Mouse (Mus musculus) cerebellum, postnatal 14 days (tissue): ENCODE data around the gene Tshz2.

Source experiments
- DNase-seq, 2 experiments: peaks; one replicate each; pipeline ENCODE4 v3.0.0; 2021; ENCODE audit warnings: mixed read lengths in 2 of 2

The Tshz2 gene

DNA sequence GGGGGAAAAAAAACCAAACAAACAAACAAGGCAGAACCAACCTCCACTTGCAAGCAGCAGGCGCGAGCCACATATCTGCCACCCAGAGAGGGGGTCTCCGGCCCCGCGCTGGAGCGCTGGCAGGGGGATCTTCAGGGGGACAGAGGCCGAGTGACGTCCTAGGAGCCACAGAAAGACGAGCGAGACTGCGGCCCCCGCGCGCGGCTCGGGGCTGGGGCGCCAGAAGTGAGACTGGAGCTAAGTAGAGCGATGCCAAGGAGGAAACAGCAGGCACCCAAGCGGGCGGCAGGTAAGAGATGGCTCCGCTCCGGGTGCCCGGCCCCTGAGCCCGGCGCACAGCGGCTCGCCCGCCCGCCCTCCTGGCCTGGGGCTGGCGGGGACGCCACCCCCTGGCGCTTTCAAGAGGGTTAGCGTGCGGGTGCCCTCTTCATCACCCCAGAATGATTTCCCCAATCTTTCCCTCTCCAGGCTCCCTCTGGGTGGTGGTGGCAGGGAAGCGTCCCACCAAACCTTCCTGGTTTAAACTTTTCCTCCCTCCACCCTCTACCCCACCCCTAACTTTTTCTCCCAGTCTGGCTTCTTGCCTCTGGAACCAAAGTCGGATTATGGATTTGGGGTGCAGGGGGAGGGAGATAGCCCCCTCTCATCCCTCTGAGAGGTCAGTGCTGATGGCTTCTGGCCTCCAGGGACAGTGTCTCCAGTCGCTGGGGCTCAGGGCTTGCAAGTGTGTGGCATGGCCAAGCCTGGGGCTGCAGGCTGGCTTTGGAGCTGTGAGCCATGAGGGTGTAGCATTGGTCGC is 877 bp downstream of the Tshz2 start:
- DNase-seq: peak; percentile 37 to 40

DNA sequence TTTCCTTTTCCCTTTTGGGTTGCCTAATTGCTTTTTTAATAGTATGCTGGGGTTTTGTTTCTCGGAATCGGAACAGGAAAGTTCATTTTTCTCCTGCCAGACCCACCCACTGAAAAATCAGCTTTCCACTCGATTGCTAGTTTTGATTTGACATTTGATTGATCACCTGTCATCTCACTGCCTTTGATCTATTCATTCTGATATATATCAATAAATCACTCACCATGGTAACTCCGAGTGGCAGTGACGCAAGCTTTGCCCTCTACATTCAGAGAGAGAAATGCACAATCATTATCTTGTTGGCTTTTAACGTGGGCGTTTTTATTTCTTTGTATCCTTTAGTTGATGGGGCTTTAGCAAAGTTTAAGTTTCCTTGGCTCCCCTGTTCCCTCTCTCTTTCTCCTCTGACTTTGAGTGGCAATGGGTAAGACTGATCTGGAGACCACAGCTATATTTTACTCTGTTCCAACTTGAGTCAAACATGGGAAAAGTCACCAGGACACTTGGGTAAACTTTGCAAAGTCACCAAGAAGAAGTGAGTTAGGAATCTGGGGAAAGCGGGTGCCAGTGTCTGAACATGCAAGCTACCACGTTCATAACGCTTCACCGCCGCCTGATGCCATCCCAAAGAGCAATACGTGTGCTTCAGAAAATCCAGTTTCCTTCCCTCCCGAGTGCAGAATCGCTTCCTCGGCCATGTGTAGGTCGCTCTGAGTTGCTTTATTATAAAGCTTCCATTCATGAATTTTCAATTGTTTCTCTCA is 2.0 kb downstream of the Tshz2 start:
- no peak for DNase-seq

DNA sequence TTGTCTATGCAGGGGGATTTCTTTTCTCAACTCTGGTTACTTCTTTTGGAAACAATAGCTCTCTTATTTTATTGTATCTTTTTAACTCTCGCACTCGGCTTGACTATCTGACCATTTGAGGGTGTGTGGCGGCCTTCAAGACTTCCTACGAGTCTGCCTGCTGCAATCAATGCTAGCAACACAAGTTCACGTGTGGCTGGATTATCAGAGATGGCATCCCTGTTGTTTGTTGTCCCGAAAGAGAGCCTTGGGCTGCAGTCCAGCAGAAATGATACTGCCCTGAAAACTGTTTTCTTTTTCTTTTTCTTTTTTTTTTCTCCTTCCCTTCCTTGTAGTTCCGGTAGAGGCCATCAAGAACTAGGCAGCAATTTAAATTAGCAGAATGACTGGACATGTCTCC is 2.6 kb downstream of the Tshz2 start:
- no peak for DNase-seq

DNA sequence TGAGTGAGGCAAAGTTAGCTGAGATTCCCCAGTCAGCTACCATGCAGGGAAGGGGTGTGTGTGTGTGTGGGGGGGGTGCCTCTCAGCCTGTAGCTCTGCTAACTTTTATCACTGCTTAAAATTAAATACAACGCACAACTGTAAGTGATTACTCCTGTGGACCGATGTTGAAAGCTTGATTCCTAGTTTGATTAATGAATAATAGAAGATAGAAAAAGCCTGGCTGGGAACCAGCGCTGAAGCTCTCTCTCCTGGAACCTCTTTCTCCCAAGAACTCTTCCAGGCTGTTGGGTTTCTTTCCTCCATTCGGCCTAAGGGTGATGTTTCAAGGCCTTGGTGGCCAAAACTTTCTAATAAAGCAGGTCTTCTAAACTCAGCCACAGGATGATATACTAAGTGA is 3.6 kb downstream of the Tshz2 start:
- DNase-seq: no peak

DNA sequence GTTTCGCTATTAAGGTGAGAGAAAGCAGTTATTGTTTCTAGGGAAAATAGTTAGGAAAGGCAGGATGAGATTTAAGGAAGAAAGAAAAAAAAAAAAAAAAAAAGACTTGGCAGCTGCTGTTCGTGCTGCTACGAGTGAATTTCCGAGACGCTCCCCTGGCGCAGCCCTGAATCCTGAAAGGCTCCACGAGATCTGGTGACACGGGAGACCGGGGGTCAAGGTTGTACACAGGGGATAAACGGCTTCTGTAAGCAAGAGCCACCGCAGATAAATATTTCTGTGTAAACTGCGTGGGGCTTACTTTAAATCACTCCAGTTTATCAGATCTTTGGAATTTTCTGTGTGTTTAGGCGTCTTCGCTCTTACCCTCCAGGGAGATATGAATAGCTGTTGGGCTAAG is 8.7 kb downstream of the Tshz2 start:
- no peak for DNase-seq

DNA sequence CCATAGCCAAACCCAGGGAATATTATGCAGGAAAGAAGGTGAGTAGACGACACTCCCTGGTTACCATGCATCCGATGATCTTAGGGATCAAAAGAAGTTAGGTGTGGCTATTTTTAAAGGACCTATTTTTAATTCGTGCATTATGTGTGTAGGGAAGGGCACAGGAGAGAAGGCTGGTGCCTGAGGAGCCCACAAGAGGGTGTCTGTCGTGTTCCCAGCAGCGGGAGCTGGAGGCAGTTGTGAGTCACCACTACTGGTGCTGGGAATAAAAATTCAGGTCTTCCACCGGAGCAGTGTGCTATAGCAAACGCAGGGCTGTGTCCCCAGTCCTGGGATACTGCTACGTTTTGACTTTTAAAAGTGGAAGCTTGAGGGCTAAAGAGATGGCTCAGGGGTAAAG is 9.6 kb downstream of the Tshz2 start:
- DNase-seq: no peak

DNA sequence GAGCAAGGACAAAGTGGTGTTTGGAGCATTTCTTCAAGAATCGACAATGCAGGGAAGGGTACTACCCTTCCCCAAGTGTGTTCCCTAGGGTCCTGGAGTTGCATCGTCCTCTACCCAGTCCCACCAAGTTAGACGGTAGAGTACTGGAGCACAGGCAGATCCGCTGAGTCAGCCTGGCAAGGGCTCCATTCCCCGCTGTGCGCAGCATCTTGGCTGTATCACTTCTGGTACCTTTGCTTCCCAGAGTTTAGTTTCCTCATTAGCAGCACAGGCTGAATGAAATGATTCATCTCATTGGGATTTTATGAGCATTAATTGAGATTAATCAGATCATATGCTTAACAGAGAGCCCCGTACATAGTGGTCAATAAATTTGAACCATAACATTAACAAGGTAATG is 14.3 kb downstream of the Tshz2 start:
- peak; percentile 55 for DNase-seq

DNA sequence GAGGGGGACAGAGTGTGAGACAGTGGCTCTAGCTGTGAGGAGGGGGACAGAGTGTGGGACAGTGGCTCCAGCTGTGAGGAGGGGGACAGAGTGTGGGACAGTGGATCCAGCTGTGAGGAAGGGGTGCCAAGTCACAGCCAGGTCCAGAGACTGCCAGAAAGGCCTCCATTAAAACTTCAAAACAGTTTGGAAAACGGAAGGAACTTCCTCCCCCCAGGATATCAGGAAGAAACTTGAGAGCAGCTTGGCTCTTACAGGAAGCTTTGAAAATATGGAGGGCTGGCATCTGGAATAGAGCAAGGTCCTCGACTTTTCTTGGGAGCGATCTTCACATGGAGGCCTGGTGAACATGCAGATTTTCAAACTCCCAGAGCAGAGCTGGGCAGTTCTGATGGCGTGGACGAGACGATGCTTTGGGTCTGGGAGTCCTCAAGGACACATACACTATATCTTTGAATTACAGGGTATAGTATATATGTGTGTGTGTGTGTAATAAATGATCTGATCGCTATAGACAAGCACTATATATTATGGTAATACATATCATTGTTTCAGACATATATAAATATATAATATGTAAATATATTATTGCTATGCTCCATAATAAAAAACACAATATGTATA is 16.6 kb downstream of the Tshz2 start:
- no peak for DNase-seq

DNA sequence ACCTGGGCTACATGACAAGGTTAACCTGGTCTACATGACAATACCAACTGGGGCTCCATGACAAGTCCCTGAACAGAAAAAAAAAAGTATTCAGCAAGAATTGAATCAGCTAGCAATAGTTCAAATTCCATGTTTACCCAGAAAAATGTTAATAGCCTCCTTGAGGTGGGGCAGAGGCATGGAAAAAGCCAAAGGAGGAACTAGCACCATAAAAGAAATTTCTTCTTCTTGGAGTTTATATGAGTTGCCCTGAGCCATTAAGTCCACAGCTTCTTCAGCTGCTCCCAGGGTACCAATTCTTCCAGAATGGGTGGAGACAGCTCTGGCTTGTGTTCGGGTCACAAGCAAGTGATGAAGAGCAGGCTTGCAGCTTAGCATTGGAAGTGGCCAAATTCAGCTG is 20.5 kb downstream of the Tshz2 start:
- DNase-seq: no peak

DNA sequence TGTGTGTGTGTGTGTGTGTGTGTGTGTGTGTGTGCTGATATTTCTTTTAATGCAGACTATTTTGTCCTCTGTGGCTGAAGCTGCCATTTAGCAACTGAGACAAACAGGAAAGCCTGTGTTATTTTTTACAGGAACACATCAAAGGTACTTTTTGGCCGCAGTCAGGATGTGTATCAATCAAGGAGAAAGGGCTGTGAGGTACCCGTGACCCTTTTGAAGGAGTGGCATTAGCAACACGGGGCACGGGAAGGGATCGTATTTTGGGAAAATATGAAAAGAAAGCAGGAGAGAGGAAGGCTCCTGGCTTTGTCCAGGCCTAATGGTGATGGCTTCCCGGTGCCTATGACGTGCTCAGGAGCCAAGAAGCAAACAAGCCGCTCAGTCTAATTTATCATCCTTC is 31.0 kb downstream of the Tshz2 start:
- no peak for DNase-seq

DNA sequence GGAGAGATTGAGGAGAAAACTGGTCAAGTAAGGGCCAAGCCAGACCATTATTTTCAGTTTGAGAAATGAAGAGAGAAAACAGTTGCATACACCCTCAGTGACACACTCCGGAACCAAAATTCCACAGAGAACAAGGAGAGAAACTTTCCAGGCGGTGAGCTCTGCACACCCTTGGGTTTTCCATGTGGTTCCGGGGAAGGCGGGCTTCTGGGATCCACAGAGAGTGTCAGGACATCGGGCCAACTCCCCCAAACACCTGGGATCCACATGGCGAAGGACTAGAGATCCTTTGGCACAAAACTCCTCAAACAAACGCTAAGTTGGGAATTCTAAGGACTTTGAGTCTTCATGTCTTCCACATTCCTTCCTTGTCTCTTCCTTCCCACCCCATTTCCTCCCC is 38.5 kb downstream of the Tshz2 start:
- DNase-seq: no peak

DNA sequence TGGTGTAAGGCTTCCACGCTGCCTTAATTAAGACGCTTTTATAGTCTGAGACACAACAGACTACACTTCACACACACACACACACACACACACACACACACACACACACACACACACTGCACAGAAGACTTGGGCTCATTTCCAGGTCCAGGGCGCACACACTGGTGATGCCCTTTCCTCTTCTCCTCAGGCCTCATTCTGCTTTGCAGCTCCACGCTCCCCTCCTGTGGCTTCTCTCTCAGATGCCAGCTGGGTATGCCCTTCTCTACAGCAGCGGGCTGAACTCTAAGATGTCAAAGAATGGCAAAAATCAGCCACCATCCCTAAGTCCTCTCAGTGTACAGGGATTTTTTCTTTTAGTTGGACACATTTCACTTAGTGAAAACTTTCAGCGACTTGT is 41.0 kb downstream of the Tshz2 start:
- DNase-seq: peak; percentile 10 to 38

DNA sequence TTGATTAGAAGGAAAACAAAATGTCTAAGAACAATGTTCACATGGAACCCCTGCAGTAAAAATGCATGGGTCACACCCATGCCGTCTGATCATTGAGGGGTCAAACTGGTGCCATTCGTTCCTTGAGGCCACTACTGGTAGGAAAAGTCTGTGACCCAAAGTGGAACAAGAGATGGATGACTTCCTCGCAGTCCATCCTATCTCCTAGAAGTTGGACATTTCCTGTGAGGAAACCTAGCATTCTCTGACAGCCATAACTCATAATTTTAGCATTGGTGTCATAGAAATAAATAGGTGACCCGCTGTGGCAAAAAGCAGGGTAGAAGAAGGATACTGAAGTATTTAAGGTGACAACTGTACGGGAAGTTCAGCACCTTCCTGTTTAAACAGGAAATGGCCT is 41.4 kb downstream of the Tshz2 start:
- DNase-seq: no peak

DNA sequence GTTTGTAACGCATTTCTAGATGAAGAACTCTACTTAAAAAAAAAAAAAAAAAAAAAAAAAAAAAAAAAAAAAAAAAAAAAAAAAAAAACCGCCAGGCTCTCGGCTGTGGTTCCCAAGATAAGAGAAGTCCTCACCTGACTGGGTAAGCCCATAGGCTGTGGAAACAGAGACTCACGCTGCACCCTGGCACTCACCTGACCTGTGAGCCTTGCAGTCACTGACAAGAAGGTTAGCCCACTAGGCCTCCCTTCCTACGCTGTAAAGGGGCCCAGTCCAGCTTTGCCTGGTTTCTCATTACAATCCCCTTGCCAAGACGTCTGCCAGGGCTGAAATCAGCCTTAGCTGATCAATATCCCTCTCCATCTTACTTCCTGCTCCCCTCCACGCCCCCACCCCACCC is 46.5 kb downstream of the Tshz2 start:
- no peak for DNase-seq

DNA sequence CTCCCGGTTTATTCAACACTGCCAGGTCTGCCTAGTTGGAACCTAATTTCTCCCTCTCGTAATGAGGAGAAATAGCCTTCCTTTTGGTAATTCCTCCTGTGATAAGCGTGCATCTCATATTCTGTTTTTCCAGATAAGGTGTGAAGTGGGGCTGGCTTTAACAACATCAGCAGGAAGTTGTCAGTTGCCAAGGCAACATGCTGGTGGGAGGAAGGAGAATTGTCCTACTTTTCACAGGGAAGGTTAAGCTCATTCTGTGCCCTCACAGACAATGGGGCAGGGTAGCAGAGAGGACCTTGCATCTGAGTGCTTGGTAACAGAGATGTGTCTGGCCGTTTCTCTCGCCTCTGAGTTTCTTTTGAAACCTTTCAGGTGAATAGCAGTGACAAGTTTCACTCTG is 47.1 kb downstream of the Tshz2 start:
- no peak for DNase-seq

DNA sequence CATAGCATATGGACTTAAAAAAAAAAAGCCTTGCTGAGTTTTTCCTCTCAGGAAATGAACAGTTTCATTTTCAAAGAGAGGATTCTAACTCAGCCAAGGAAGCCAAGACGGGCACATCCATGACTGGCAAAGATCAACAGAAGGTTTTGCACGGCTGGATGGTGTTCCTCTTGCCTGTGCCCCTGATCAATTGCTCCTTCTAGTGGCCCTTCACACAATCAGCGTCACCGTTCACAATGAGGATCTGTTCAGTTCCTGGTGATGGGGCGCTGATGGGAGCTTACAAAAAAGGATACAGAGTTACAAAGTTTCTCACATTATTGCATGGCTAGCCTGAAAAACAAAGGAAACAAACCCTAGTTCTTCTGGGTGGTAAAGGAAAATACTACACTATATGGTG is 52.4 kb downstream of the Tshz2 start:
- peak in 1 of 2 experiments; percentile 14 for DNase-seq

DNA sequence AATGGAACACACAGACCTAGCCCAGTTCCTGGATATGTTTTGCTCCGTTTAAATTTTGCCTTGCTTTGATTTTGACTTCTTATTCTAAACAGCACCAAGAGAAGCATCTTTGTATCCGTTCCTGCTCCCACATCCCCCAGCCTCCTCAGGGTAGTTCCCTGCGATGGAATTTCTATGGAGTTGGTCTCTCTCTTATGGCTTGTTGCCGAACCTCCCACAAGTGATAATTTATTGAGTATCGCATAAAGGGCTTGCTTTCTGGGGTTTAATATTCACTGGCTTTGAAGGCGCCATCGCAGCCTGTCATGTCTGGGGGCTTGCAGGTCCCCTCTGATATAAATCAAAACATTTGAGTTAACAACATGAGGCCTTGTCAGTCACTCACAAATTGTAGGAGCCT is 52.9 kb downstream of the Tshz2 start:
- no peak for DNase-seq

DNA sequence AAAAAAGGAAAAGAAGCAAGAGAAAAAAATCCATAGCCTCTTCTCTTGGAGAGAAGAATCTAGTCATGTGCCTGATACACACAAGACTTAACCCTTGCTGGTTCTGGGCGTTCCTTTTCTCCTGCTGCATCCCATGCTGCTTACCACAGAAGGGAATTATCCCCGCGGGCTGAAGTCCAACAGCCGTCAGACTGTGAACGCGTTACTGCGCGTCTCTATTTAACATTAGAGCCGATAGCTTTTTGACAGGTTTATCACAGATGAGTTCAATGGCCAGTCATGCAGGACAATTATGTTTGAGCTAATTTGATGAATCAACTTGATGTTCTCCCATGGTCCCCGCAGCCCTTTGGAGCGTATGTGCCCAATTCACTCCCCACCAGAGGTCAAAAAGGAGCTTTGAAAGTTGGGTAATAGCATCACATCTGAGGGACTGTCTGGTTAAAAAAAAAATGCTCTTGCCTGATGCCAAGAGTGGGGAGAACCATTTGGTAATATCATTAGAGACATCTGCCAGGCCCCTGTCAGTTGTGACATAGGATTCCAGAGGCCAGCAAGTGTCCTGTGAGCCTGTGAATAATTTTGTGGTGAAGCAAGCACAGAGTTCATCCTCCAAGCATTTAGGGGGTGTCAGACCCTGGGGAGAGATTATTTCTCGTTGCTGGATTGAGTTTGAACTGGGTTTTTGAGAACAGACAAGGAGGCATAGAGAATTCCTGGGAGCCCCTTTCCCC is 54.1 kb downstream of the Tshz2 start:
- peak; percentile 18 to 51 for DNase-seq

DNA sequence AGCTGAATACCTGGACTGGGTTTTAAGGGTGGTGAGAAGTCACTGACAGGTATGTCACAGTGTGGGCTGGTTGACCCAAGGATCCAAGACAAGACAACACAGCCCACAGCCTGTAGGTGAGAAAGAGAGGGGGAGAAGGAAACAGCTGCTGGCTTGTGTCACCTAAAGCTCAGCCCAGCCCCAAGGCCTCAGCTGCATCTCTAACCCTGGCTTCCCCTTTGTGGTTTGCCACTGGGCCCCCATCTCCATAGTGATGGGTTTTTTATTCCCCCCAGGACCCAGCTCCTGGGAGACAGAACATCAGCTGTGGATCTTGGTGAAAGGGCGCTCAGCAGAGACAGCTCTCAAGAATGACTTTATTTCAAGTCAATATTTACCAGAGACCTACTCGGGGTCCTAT is 57.2 kb downstream of the Tshz2 start:
- DNase-seq: no peak

DNA sequence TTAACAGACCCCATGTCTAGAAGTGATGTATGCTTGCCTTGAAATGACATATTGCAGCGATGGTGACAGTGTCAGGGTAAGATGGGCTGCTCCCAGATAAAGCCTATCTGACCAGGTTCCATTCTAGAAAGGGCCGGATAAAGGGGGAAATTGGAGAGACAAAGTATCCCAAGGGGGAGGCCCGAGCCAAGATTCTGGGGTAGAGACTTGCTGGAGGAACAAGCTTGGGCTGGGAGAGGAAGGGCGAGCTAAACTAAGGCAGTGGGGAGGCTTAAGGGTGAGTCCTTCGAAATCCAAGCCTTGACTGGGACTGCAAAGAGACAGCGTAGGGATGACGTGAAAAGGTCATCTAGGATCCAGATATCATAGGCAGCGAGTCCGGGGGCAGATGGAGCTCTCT is 61.7 kb downstream of the Tshz2 start:
- no peak for DNase-seq

DNA sequence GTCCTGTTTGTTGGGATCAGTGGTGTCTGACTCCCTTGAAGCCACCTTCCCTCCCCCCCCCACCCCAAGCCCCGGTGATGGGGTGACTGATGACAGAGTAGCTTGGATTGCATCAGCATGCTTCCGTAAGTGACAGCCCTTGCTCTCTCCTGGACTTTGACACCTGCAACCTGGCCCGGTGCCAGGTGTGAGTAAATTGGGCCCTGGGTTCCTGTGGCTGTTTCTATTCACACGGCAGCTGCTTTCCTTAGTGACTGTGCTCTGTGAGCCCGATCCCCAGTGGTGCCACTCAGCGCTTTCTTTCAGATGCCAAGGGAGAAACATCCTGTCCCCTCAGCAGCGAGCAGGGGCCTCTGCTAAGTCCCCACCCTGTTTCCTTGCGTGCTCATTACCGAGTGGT is 62.2 kb downstream of the Tshz2 start:
- peak in 1 of 2 experiments; percentile 21 for DNase-seq

DNA sequence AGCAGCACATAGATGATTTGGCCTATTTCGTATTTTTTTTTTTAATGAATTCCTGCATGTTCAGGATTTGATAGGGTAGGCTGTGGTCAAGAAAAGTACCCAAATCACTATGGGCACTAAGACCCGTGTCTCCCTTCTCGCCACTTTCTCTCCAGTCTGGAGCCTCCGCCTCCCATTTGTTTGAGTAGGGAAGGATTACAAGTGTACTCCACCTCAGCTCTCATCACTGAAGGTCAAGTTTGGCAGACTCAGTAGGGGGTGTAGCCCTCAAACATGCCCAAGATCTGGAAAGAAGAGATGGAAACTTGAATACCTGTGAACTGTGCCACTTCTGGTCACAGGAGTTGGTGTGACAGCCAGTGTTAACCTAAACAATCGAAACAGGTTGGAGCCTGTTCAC is 66.3 kb downstream of the Tshz2 start:
- DNase-seq: no peak

DNA sequence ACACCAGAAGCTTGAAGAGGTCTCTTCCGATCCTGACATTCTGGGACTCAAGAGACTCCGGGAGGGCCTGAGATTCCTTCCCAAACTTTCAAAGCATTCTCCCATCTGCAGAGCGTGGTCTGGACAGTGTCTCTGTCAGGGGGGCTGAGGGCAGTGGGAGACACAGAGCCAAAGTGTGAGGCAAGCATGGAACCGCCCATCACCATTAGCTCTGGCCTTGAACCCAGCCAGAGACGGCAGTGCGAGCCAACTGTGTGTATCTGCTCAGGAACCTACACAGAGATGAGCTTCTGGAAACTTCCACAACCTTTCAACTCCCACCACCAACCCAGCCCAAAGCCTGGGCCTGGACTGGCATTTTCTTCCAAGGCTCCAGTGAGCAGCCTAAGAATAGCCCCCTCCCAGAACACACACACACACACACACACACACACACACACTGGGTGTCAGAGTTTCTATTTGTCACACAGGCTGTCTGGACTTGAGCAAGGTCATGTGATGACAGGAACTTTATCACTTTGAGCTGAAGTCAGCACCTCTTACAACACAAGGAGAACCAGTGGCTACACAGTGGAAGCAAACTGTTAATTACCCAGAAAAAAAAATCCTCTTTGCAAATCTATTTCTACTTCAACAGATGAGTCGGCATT is 67.2 kb downstream of the Tshz2 start:
- DNase-seq: no peak
